Mouse (Mus musculus) CH12.LX (cell line): ENCODE data around the gene Errfi1.

Experiments
- CHD1 ChIP-seq: IDR thresholded peaks from 2 replicates; pipeline ENCODE4 v1.6.1; 2012; ENCODE audit warnings: low read depth, low read length, improper control_type of control experiment, inconsistent platforms
- CTCF ChIP-seq, 2 experiments: IDR thresholded peaks in 1 of 2; conservative IDR thresholded peaks in 1 of 2; 2 replicates each; pipeline ENCODE4 v1.5.1; 2011 to 2012; ENCODE audit warnings: low read depth in 2 of 2, low read length in 2 of 2, improper control_type of control experiment in 1 of 2, inconsistent platforms in 1 of 2, mild to moderate bottlenecking in 1 of 2, moderate library complexity in 1 of 2
- MAFK ChIP-seq: IDR thresholded peaks from 2 replicates; pipeline ENCODE4 v1.6.1; 2011; ENCODE audit warnings: low read length, improper control_type of control experiment; ENCODE audit not compliant: insufficient replicate concordance
- MAX ChIP-seq: IDR thresholded peaks from 2 replicates; pipeline ENCODE4 v1.6.1; 2011; ENCODE audit warnings: low read length, improper control_type of control experiment
- MEF2A ChIP-seq: IDR thresholded peaks from 2 replicates; pipeline ENCODE4 v1.6.1; 2014; ENCODE audit warnings: low read depth, mild to moderate bottlenecking, inconsistent platforms, low read length, improper control_type of control experiment, borderline replicate concordance
- TBP ChIP-seq: conservative IDR thresholded peaks from 2 replicates; pipeline ENCODE4 v1.6.1; 2011; ENCODE audit warnings: low read depth, low read length, improper control_type of control experiment

GRCm38 (mm10) chr4:150871392-150872138, 17.8 kb downstream of the Errfi1 start:
- TF ChIP-seq MAX (no peak), TBP (no peak), CTCF (conservative IDR thresholded peaks at IDR 0.05 in 1 of 2, IDR thresholded peaks at IDR 0.05 in 1 of 2; ENCODE audit: low read depth in 2 of 2, low read length in 2 of 2) (no peak), MEF2A (no peak), CHD1 (no peak), MAFK (no peak)
